ENCODE assay signal across 33 mouse cellular contexts in the genomic region with DNA sequence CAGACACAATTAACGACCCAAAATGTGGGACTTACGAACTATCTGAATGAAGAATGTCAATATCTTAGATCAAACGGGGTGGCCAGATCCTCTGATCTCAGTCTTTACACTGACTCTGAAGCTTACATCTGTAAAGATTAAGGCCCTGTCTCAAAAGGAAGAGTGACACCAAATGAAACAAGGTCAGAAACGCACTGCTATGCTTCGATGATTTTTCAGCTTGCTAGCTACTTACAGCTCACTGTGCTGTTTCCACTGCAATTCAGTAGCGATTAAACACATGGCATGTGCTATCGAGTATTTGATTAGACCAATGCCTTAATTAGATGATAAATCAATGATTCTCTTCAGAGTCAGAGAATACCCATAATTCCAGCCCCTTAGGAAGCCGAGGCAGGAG. TPM values are rescaled to one million over a fixed set of nuclear protein-coding genes. Genes with fewer than 3 reads are reported as not detected.
"Had no signal": no experiment of that assay in that cellular context is flagged by ENCODE, and none has a peak within 500 bp of the region (broad histone marks: within the 10 kb centered on the region; RNA-seq: fewer than 3 reads in every experiment).

No protein-coding gene starts in this region.

- H3K27ac ChIP-seq: limb, embryonic 10.5 days; limb, embryonic 12.5 days; limb, embryonic 13.5 days; limb, embryonic 15.5 days; liver, embryonic 12.5 days; liver, embryonic 13.5 days; liver, embryonic 14.5 days; liver, embryonic 15.5 days; lung, embryonic 15.5 days; macrophage; midbrain, embryonic 10.5 days; midbrain, embryonic 12.5 days; midbrain, embryonic 13.5 days; neural tube, embryonic 12.5 days had no signal

- H3K4me2 ChIP-seq: limb, embryonic 12.5 days; limb, embryonic 13.5 days; limb, embryonic 15.5 days; liver, embryonic 11.5 days; liver, embryonic 12.5 days; liver, embryonic 13.5 days; liver, embryonic 15.5 days; lung, embryonic 14.5 days; lung, embryonic 15.5 days; midbrain, embryonic 12.5 days; midbrain, embryonic 13.5 days; neural tube, embryonic 12.5 days had no signal

- H3K27me3 ChIP-seq: limb, embryonic 12.5 days; limb, embryonic 13.5 days; limb, embryonic 15.5 days; liver, embryonic 12.5 days; liver, embryonic 13.5 days; liver, embryonic 15.5 days; lung, embryonic 15.5 days; megakaryocyte, embryonic 14.5 days; midbrain, embryonic 12.5 days; midbrain, embryonic 13.5 days; neural tube, embryonic 12.5 days had no signal

- H3K4me3 ChIP-seq: limb, embryonic 10.5 days; limb, embryonic 12.5 days; limb, embryonic 13.5 days; limb, embryonic 15.5 days; liver, embryonic 12.5 days; liver, embryonic 13.5 days; liver, embryonic 15.5 days; lung, embryonic 15.5 days; megakaryocyte, embryonic 14.5 days; midbrain, embryonic 10.5 days; midbrain, embryonic 12.5 days; midbrain, embryonic 13.5 days; myocyte; neural tube, embryonic 12.5 days had no signal

- H3K4me1 ChIP-seq: limb, embryonic 10.5 days; limb, embryonic 12.5 days; limb, embryonic 13.5 days; limb, embryonic 15.5 days; lung, embryonic 15.5 days; midbrain, embryonic 10.5 days; midbrain, embryonic 12.5 days; midbrain, embryonic 13.5 days; neural tube, embryonic 12.5 days had no signal

- H3K9ac ChIP-seq: limb, embryonic 12.5 days; limb, embryonic 13.5 days; limb, embryonic 15.5 days; liver, embryonic 12.5 days; liver, embryonic 13.5 days; liver, embryonic 14.5 days; liver, embryonic 15.5 days; liver, postnatal 0 days; lung, embryonic 14.5 days; lung, embryonic 15.5 days; midbrain, embryonic 12.5 days; midbrain, embryonic 13.5 days; neural tube, embryonic 12.5 days had no signal

- ATAC-seq: liver, embryonic 12.5 days; liver, postnatal 0 days; lung, postnatal 0 days; midbrain, embryonic 13.5 days; midbrain, embryonic 16.5 days had no signal

- DNase-seq: left cerebral cortex, postnatal 4 days; liver; liver, embryonic 13.5 days; liver, postnatal 0 days; lung, adult 18-20 months; lung, adult 2 months; lung, embryonic 14.5 days; lung, postnatal 10 days; lung, postnatal 14 days; lung, postnatal 36 days; lung, postnatal 4 days; midbrain, embryonic 14.5 days had no signal

- H3K9me3 ChIP-seq: limb, embryonic 10.5 days; limb, embryonic 12.5 days; limb, embryonic 13.5 days; limb, embryonic 15.5 days; liver, embryonic 12.5 days; liver, embryonic 13.5 days; liver, embryonic 15.5 days; lung, embryonic 15.5 days; megakaryocyte, embryonic 14.5 days; midbrain, embryonic 10.5 days; midbrain, embryonic 12.5 days; midbrain, embryonic 13.5 days; neural tube, embryonic 12.5 days had no signal

RNA-seq across cellular contexts. Expression of gene Ddr2, which starts 43.4 kb away (rescaled TPM):
- total RNA-seq: megakaryocyte progenitor cell, adult 5-6 weeks; megakaryocyte-erythroid progenitor cell, adult 5-6 weeks; monocyte, adult 5-6 weeks had no signal
